Mouse (Mus musculus): ENCODE data around the gene Camkk1. TPM values are rescaled to one million over a fixed set of nuclear protein-coding genes. Genes with fewer than 3 reads are reported as not detected.

The Camkk1 gene
- total and polyA plus RNA-seq, 3 experiments, result 5.8 to 6.6 TPM; not detected in 1

Other genes with a start within 250 kb of the Camkk1 start
- 5.9 and 7.2 TPM in 2 replicates for gene Cyb5d2, start 222.9 kb upstream of the Camkk1 start, total RNA-seq (2012; rRNA removed)
- 1 to 10 TPM in 1 of 2 experiments, not detected in 1; 4.6 TPM for gene Cyb5d2, start 222.9 kb upstream of the Camkk1 start, polyA plus RNA-seq (2012; ENCODE audit: insufficient read depth in 1 of 2, insufficient read length in 2 of 2, low read depth in 1 of 2, low replicate concordance in 2 of 2, missing spikeins in 1 of 2)
- 11.8 and 13.3 TPM in 2 replicates for gene Zzef1, start 222.8 kb upstream of the Camkk1 start, total RNA-seq (2012; rRNA removed)
- gene Zzef1, start 222.8 kb upstream of the Camkk1 start, polyA plus RNA-seq (2012; ENCODE audit: insufficient read depth in 1 of 2, insufficient read length in 2 of 2, low read depth in 1 of 2, low replicate concordance in 2 of 2, missing spikeins in 1 of 2), result 10 to 100 TPM in 1 of 2 experiments, not detected in 1; 17.6 TPM
- 10.7 and 16.4 TPM in 2 replicates for gene Atp2a3, start 57.8 kb upstream of the Camkk1 start, total RNA-seq (2012; rRNA removed)
- gene Atp2a3, start 57.8 kb upstream of the Camkk1 start, polyA plus RNA-seq (2012; ENCODE audit: insufficient read depth in 1 of 2, insufficient read length in 2 of 2, low read depth in 1 of 2, low replicate concordance in 2 of 2, missing spikeins in 1 of 2), result 10 to 100 TPM in 1 of 2 experiments, not detected in 1; 49.9 TPM
- 3.0 and 3.1 TPM in 2 replicates for gene P2rx1, start 19.9 kb upstream of the Camkk1 start, total RNA-seq (2012; rRNA removed)
- 1 to 10 TPM in 1 of 2 experiments, not detected in 1; 8.1 TPM for gene P2rx1, start 19.9 kb upstream of the Camkk1 start, polyA plus RNA-seq (2012; ENCODE audit: insufficient read depth in 1 of 2, insufficient read length in 2 of 2, low read depth in 1 of 2, low replicate concordance in 2 of 2, missing spikeins in 1 of 2)
- 9.3 and 9.6 TPM in 2 replicates for gene Ncbp3, start 28.8 kb downstream of the Camkk1 start, total RNA-seq (2012; rRNA removed)
- gene Ncbp3, start 28.8 kb downstream of the Camkk1 start, polyA plus RNA-seq (2012; ENCODE audit: insufficient read depth in 1 of 2, insufficient read length in 2 of 2, low read depth in 1 of 2, low replicate concordance in 2 of 2, missing spikeins in 1 of 2), result 1 to 10 TPM in 1 of 2 experiments, not detected in 1; 8.4 TPM
- gene Itgae, start 71.6 kb downstream of the Camkk1 start, total RNA-seq (2012; rRNA removed), result 0.04 and 0.16 TPM in 2 replicates
- under 1 TPM in 1 of 2 experiments, not detected in 1; 0.22 TPM for gene Itgae, start 71.6 kb downstream of the Camkk1 start, polyA plus RNA-seq (2012; ENCODE audit: insufficient read depth in 1 of 2, insufficient read length in 2 of 2, low read depth in 1 of 2, low replicate concordance in 2 of 2, missing spikeins in 1 of 2)
- gene Haspin, start 119.3 kb downstream of the Camkk1 start, total RNA-seq (2012; rRNA removed), result 22.9 and 26.9 TPM in 2 replicates
- gene Haspin, start 119.3 kb downstream of the Camkk1 start, polyA plus RNA-seq (2012; ENCODE audit: insufficient read depth in 1 of 2, insufficient read length in 2 of 2, low read depth in 1 of 2, low replicate concordance in 2 of 2, missing spikeins in 1 of 2), result 10 to 100 TPM in 1 of 2 experiments, not detected in 1; 28.3 TPM
- gene P2rx5, start 141.4 kb downstream of the Camkk1 start, total RNA-seq (2012; rRNA removed), result 0.04 and 0.07 TPM in 2 replicates
- under 1 TPM in 1 of 2 experiments, not detected in 1; 0.25 TPM for gene P2rx5, start 141.4 kb downstream of the Camkk1 start, polyA plus RNA-seq (2012; ENCODE audit: insufficient read depth in 1 of 2, insufficient read length in 2 of 2, low read depth in 1 of 2, low replicate concordance in 2 of 2, missing spikeins in 1 of 2)
- 158 and 179 TPM in 2 replicates for gene Emc6, start 158.0 kb downstream of the Camkk1 start, total RNA-seq (2012; rRNA removed)
- 100 to 1,000 TPM in 1 of 2 experiments, not detected in 1; 211 TPM for gene Emc6, start 158.0 kb downstream of the Camkk1 start, polyA plus RNA-seq (2012; ENCODE audit: insufficient read depth in 1 of 2, insufficient read length in 2 of 2, low read depth in 1 of 2, low replicate concordance in 2 of 2, missing spikeins in 1 of 2)
- 12.6 and 13.1 TPM in 2 replicates for gene Tax1bp3, start 158.1 kb downstream of the Camkk1 start, total RNA-seq (2012; rRNA removed)
- 10 to 100 TPM in 1 of 2 experiments, not detected in 1; 30.9 TPM for gene Tax1bp3, start 158.1 kb downstream of the Camkk1 start, polyA plus RNA-seq (2012; ENCODE audit: insufficient read depth in 1 of 2, insufficient read length in 2 of 2, low read depth in 1 of 2, low replicate concordance in 2 of 2, missing spikeins in 1 of 2)
- 5.1 and 5.4 TPM in 2 replicates for gene Ctns, start 180.0 kb downstream of the Camkk1 start, total RNA-seq (2012; rRNA removed)
- 1 to 10 TPM in 1 of 2 experiments, not detected in 1; 9.4 TPM for gene Ctns, start 180.0 kb downstream of the Camkk1 start, polyA plus RNA-seq (2012; ENCODE audit: insufficient read depth in 1 of 2, insufficient read length in 2 of 2, low read depth in 1 of 2, low replicate concordance in 2 of 2, missing spikeins in 1 of 2)
- gene Shpk, start 180.5 kb downstream of the Camkk1 start, total RNA-seq (2012; rRNA removed), result 1.0 and 1.4 TPM in 2 replicates
- 1 to 10 TPM in 1 of 2 experiments, not detected in 1; 1.6 TPM for gene Shpk, start 180.5 kb downstream of the Camkk1 start, polyA plus RNA-seq (2012; ENCODE audit: insufficient read depth in 1 of 2, insufficient read length in 2 of 2, low read depth in 1 of 2, low replicate concordance in 2 of 2, missing spikeins in 1 of 2)
- gene Trpv1, start 215.3 kb downstream of the Camkk1 start, total RNA-seq (2012; rRNA removed), result not detected in 2 replicates
- not detected for gene Trpv1, start 215.3 kb downstream of the Camkk1 start, polyA plus RNA-seq (2012; ENCODE audit: insufficient read depth in 1 of 2, insufficient read length in 2 of 2, low read depth in 1 of 2, low replicate concordance in 2 of 2, missing spikeins in 1 of 2)
- gene Trpv3, start 248.4 kb downstream of the Camkk1 start, total RNA-seq (2012; rRNA removed), result not detected in 2 replicates
- gene Trpv3, start 248.4 kb downstream of the Camkk1 start, polyA plus RNA-seq (2012; ENCODE audit: insufficient read depth in 1 of 2, insufficient read length in 2 of 2, low read depth in 1 of 2, low replicate concordance in 2 of 2, missing spikeins in 1 of 2), result not detected